In genomic region chr17:84255841-84256240, GRCm38 (mm10) we compare ENCODE assay signal across 10 mouse cellular contexts.
DNase-seq lines count a peak whose midpoint lies in the region; ATAC-seq lines count a peak whose summit lies in the region.
"Had no signal": no experiment of that assay in that cellular context is flagged by ENCODE, and none has a peak within 500 bp of the region (broad histone marks: within the 10 kb centered on the region; RNA-seq: fewer than 3 reads in every experiment).

No protein-coding gene starts in this region.

- no peaks in the 10 kb centered on the region for H3K27me3 ChIP-seq in hindbrain, embryonic 11.5 days (ENCODE audit: control insufficient read depth, insufficient read depth, low read length)
- H3K27me3 ChIP-seq in hindbrain, embryonic 14.5 days (ENCODE audit: control insufficient read depth, insufficient read depth, low read length), result no peaks in the 10 kb centered on the region
- no peaks in the 10 kb centered on the region for H3K27me3 ChIP-seq in embryonic facial prominence, embryonic 10.5 days (replicated peaks; ENCODE audit: low read depth, poor library complexity, severe bottlenecking)
- H3K27me3 ChIP-seq in limb, embryonic 12.5 days, result no peaks in the 10 kb centered on the region
- H3K27me3 ChIP-seq: megakaryocyte, embryonic 14.5 days had no signal

- H3K4me1 ChIP-seq in hindbrain, embryonic 11.5 days (replicated peaks; ENCODE audit: control insufficient read depth, insufficient read depth, low read length), result no peaks in the 10 kb centered on the region
- H3K4me1 ChIP-seq in hindbrain, embryonic 14.5 days (replicated peaks; ENCODE audit: control insufficient read depth, insufficient read depth, low read length), result peaks cover 8% of the 10 kb centered on the region; the same call in 1 of the 2 replicates
- peaks cover 39% of the 10 kb centered on the region for H3K4me1 ChIP-seq in embryonic facial prominence, embryonic 10.5 days
- peaks cover 47% of the 10 kb centered on the region for H3K4me1 ChIP-seq in limb, embryonic 12.5 days (replicated peaks)

- no peak overlapping the region for H3K4me3 ChIP-seq in hindbrain, embryonic 11.5 days (ENCODE audit: low read depth, low read length)
- H3K4me3 ChIP-seq in hindbrain, embryonic 14.5 days (replicated peaks; ENCODE audit: low read length), result no peak overlapping the region
- H3K4me3 ChIP-seq in embryonic facial prominence, embryonic 10.5 days, result no peak overlapping the region
- H3K4me3 ChIP-seq in limb, embryonic 12.5 days (replicated peaks), result no peak overlapping the region
- H3K4me3 ChIP-seq: megakaryocyte, embryonic 14.5 days had no signal

- H3K36me3 ChIP-seq in hindbrain, embryonic 11.5 days (ENCODE audit: control insufficient read depth, insufficient read depth, low read length), result no peaks in the 10 kb centered on the region
- no peaks in the 10 kb centered on the region for H3K36me3 ChIP-seq in hindbrain, embryonic 14.5 days (replicated peaks; ENCODE audit: control insufficient read depth, insufficient read depth)
- peaks cover 13% of the 10 kb centered on the region for H3K36me3 ChIP-seq in embryonic facial prominence, embryonic 10.5 days (replicated peaks)
- 0 out of 2 replicates have a peak, but pooled peaks cover 5% of the 10 kb centered on the region for H3K36me3 ChIP-seq in limb, embryonic 12.5 days

- no peak for ATAC-seq in hindbrain, embryonic 11.5 days (ENCODE audit: low FRiP score)
- no peak for ATAC-seq in hindbrain, embryonic 14.5 days (ENCODE audit: low FRiP score)
- ATAC-seq in limb, embryonic 12.5 days (ENCODE audit: insufficient number of reproducible peaks, insufficient read depth, low FRiP score, low TSS enrichment, low read depth), result no peak

- H3K27ac ChIP-seq in hindbrain, embryonic 11.5 days (ENCODE audit: low read depth, low read length), result 0 out of 2 replicates have a peak overlapping the region, but pooled peaks have one; percentile 4
- H3K27ac ChIP-seq in hindbrain, embryonic 14.5 days, result no peak overlapping the region
- peak overlapping the region; percentile 68 for H3K27ac ChIP-seq in embryonic facial prominence, embryonic 10.5 days (replicated peaks)
- H3K27ac ChIP-seq in limb, embryonic 12.5 days, result peak overlapping the region; percentile 81

- no peak overlapping the region for H3K9ac ChIP-seq in hindbrain, embryonic 11.5 days (ENCODE audit: low read depth, low read length)
- no peak overlapping the region for H3K9ac ChIP-seq in hindbrain, embryonic 14.5 days
- H3K9ac ChIP-seq in limb, embryonic 12.5 days (replicated peaks), result no peak overlapping the region

- WGBS in hindbrain, embryonic 11.5 days, result 68% methylated on average over 2 of the region's 2 CpGs
- 65% methylated on average over 2 of the region's 2 CpGs for WGBS in hindbrain, embryonic 14.5 days
- 38% methylated on average over 2 of the region's 2 CpGs for WGBS in embryonic facial prominence, embryonic 10.5 days
- 26% methylated on average over 2 of the region's 2 CpGs for WGBS in limb, embryonic 12.5 days

- no peaks in the 10 kb centered on the region for H3K9me3 ChIP-seq in hindbrain, embryonic 11.5 days (ENCODE audit: control insufficient read depth, low read length)
- no peaks in the 10 kb centered on the region for H3K9me3 ChIP-seq in hindbrain, embryonic 14.5 days (ENCODE audit: control insufficient read depth, low read length)
- H3K9me3 ChIP-seq in embryonic facial prominence, embryonic 10.5 days, result no peaks in the 10 kb centered on the region
- H3K9me3 ChIP-seq in limb, embryonic 12.5 days, result no peaks in the 10 kb centered on the region
- H3K9me3 ChIP-seq: megakaryocyte, embryonic 14.5 days had no signal

- H3K4me2 ChIP-seq in hindbrain, embryonic 11.5 days (replicated peaks; ENCODE audit: low read depth, low read length), result no peak overlapping the region
- no peak overlapping the region for H3K4me2 ChIP-seq in hindbrain, embryonic 14.5 days (replicated peaks)
- H3K4me2 ChIP-seq in limb, embryonic 12.5 days, result no peak overlapping the region

- no peak for DNase-seq in hindbrain, embryonic 11.5 days (ENCODE audit: low spot score)
- no peak for DNase-seq in hindbrain, embryonic 14.5 days (ENCODE audit: low spot score)
- peak; percentile 19 for DNase-seq in Muller cell, postnatal 12 days (ENCODE audit: inconsistent ontology term)
- no peak for DNase-seq in embryonic facial prominence, embryonic 10.5 days (ENCODE audit: low spot score)
- no peak for DNase-seq in left cerebral cortex, adult 9 months (ENCODE audit: low spot score in 2 of 2)
- no peak for DNase-seq in ovary, postnatal 14 days (ENCODE audit: low spot score)
- DNase-seq: cerebellum, postnatal 25 days; kidney, postnatal 10 days had no signal
